Mouse (Mus musculus) thymus, postnatal 14 days (tissue): ENCODE results near the gene Sstr4.
A peak's percentile ranks its signal among the peaks of the same experiment; 100 is the strongest.

ENCODE experiments used
- DNase-seq: peaks from one replicate; pipeline ENCODE4 v3.0.0; 2021

Sstr4 gene

GRCm38 (mm10) chr2:148432346-148432745 lies 37.2 kb downstream of the Sstr4 start:
- DNase-seq = no peak

- no peak for DNase-seq
Observed at GRCm38 (mm10) chr2:148436285-148436684, 41.1 kb downstream of the Sstr4 start.

GRCm38 (mm10) chr2:148439691-148440276 lies 44.6 kb downstream of the Sstr4 start:
- DNase-seq = no peak

- peak; percentile 3 for DNase-seq
Observed at GRCm38 (mm10) chr2:148441421-148441820, 46.3 kb downstream of the Sstr4 start.

GRCm38 (mm10) chr2:148442172-148442571 lies 47.0 kb downstream of the Sstr4 start:
- no peak for DNase-seq

- DNase-seq = peak; percentile 12
Observed at GRCm38 (mm10) chr2:148442710-148443109, 47.6 kb downstream of the Sstr4 start.

- peak; percentile 47 for DNase-seq
Observed at GRCm38 (mm10) chr2:148443249-148443958, 48.3 kb downstream of the Sstr4 start, which contains the start of gene Cd93. Cd93 (minus strand) TSS chr2:148443563.

GRCm38 (mm10) chr2:148444472-148444871 lies 49.3 kb downstream of the Sstr4 start:
- no peak for DNase-seq

- no peak for DNase-seq
Observed at GRCm38 (mm10) chr2:148445616-148446015, 50.5 kb downstream of the Sstr4 start.
